Comparison of ENCODE assay signal across 20 mouse cellular contexts in genomic region chr10:8184711-8185110, GRCm38 (mm10).
DNase-seq lines count a peak whose midpoint lies in the region; ATAC-seq lines count a peak whose summit lies in the region.
"Had no signal": no experiment of that assay in that cellular context is flagged by ENCODE, and none has a peak within 500 bp of the region (broad histone marks: within the 10 kb centered on the region; RNA-seq: fewer than 3 reads in every experiment).

No protein-coding gene starts in this region.

- WGBS in kidney, embryonic 15.5 days: 23% methylated on average over 9 of the region's 9 CpGs

- H3K4me3 ChIP-seq in kidney, embryonic 15.5 days (replicated peaks): no peak overlapping the region
- H3K4me3 ChIP-seq: embryonic facial prominence, embryonic 10.5 days; hindbrain, embryonic 12.5 days; intestine, embryonic 15.5 days; liver, embryonic 15.5 days; midbrain, embryonic 13.5 days had no signal

- H3K9ac ChIP-seq in kidney, embryonic 15.5 days: no peak overlapping the region
- H3K9ac ChIP-seq: hindbrain, embryonic 12.5 days; intestine, embryonic 15.5 days; liver, embryonic 15.5 days; midbrain, embryonic 13.5 days had no signal

- H3K27ac ChIP-seq in kidney, embryonic 15.5 days: no peak overlapping the region
- H3K27ac ChIP-seq: embryonic facial prominence, embryonic 10.5 days; hindbrain, embryonic 12.5 days; intestine, embryonic 15.5 days; liver, embryonic 15.5 days; midbrain, embryonic 13.5 days had no signal

- no peak overlapping the region for H3K4me2 ChIP-seq in kidney, embryonic 15.5 days
- H3K4me2 ChIP-seq: hindbrain, embryonic 12.5 days; intestine, embryonic 15.5 days; liver, embryonic 15.5 days; midbrain, embryonic 13.5 days had no signal

- no peaks in the 10 kb centered on the region for H3K27me3 ChIP-seq in kidney, embryonic 15.5 days
- H3K27me3 ChIP-seq: hindbrain, embryonic 12.5 days; intestine, embryonic 15.5 days; liver, embryonic 15.5 days; midbrain, embryonic 13.5 days had no signal

- no peaks in the 10 kb centered on the region for H3K36me3 ChIP-seq in kidney, embryonic 15.5 days
- H3K36me3 ChIP-seq: embryonic facial prominence, embryonic 10.5 days; hindbrain, embryonic 12.5 days; intestine, embryonic 15.5 days; liver, embryonic 15.5 days; midbrain, embryonic 13.5 days had no signal

- DNase-seq in kidney, adult 8-10 months: no peak
- peak; percentile 49 to 63 for DNase-seq in thymus, postnatal 36 days
- no peak for DNase-seq in adipocyte (ENCODE audit: low spot score)
- no peak for DNase-seq in lung, adult 18-20 months
- DNase-seq in retina, embryonic 14.5 days (ENCODE audit: low spot score): no peak
- DNase-seq: adrenal gland, postnatal 14 days; cerebellum, adult 11 months; gastrocnemius, postnatal 25 days; kidney, postnatal 10 days; right cerebral cortex, postnatal 4 days had no signal

- H3K9me3 ChIP-seq in kidney, embryonic 15.5 days (replicated peaks): no peaks in the 10 kb centered on the region
- H3K9me3 ChIP-seq: embryonic facial prominence, embryonic 10.5 days; hindbrain, embryonic 12.5 days; intestine, embryonic 15.5 days; liver, embryonic 15.5 days; midbrain, embryonic 13.5 days had no signal

- ATAC-seq in kidney, embryonic 15.5 days (replicated peaks; ENCODE audit: low FRiP score): 0 out of 2 replicates have a peak, but pooled peaks have one; percentile 29
- ATAC-seq in common myeloid progenitor, adult 5-6 weeks (replicated peaks; ENCODE audit: low read depth, poor library complexity, severe bottlenecking): peak; percentile 39
- 0 out of 2 replicates have a peak, but pooled peaks have one; percentile 9 for ATAC-seq in neutrophil, adult 5-6 weeks (ENCODE audit: extremely low read depth, insufficient number of reproducible peaks, low FRiP score, poor library complexity, severe bottlenecking)
- ATAC-seq: forebrain, embryonic 14.5 days; intestine, embryonic 15.5 days; lung, postnatal 0 days; midbrain, embryonic 13.5 days had no signal

- H3K4me1 ChIP-seq in kidney, embryonic 15.5 days: peaks cover 39% of the 10 kb centered on the region
- H3K4me1 ChIP-seq: hindbrain, embryonic 12.5 days; intestine, embryonic 15.5 days; liver, embryonic 15.5 days; midbrain, embryonic 13.5 days had no signal

Comparison
In these comparisons a context has a peak if more than half of its experiments do, and no peak if none do; other contexts are left out.
1. DNase-seq: peak in thymus, postnatal 36 days (2 of 2); none in kidney, adult 8-10 months (0 of 2), adipocyte (single experiment), lung, adult 18-20 months (0 of 2) and retina, embryonic 14.5 days (single experiment).
2. Peak in every context shown above with its lines, with median percentiles within 50 percentile points of each other: ATAC-seq.